Mouse (Mus musculus) retina, postnatal 1 day (tissue): ENCODE results near the gene Mymx.

ENCODE experiments used
- DNase-seq: peaks from one replicate; pipeline ENCODE4 v3.0.0-alpha.2; 2012

Mymx gene

DNA sequence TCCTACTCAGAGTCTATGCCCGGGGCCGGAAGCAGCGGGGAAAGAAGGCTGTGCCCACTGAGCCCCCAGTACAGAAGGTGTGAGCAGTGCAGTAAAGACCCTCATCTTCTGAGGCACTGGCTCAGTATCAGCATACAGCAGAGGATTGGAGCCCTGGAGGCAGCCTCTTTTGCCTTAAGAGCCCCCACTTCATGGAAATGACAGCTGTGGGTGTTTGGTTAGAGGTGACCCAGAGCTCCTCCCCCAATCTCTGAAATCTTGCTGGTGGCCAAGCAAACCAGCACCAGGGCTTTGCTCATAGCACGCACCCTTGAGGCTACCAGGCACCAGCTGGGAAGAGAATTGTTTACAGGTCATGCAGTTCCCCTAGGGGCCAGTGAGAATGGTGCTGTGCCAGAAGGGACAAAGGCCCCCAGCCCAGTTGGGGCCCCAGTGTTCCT, 34.7 kb downstream of the Mymx start:
- DNase-seq: no peak

DNA sequence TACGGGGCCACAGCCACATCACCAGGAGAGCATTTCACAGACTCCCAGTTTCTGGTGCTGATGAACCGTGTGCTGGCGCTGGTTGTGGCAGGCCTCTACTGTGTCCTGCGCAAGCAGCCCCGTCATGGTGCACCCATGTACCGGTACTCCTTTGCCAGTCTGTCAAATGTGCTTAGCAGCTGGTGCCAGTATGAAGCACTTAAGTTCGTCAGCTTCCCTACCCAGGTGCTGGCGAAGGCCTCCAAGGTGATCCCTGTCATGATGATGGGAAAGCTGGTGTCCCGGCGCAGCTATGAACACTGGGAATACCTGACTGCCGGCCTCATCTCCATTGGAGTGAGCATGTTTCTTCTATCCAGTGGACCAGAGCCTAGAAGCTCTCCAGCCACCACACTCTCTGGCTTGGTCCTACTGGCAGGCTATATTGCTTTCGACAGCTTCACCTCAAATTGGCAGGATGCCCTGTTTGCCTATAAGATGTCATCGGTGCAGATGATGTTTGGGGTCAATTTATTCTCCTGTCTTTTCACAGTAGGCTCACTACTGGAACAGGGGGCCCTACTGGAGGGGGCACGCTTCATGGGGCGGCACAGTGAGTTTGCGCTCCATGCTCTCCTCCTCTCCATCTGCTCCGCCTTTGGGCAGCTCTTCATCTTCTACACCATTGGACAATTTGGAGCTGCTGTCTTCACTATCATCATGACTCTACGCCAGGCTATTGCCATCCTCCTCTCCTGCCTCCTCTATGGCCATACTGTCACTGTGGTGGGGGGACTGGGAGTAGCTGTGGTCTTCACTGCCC, 35.3 kb downstream of the Mymx start:
- DNase-seq: no peak

DNA sequence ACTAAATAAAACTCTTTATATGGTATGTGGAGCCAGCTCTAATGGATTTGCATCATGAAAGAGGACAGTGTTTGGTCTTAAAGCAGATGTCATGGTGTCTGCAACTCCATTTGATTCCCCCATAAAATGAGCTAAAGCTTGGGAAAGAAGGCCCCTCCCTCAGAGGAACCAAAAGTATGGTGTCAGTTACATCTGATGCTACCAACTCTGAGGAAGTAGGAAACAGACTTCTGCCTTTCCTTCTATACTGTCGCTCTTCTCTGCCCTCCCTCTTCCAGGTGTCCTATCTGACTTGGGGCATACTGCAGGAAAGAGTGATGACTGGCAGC, 35.9 kb downstream of the Mymx start:
- no peak for DNase-seq

DNA sequence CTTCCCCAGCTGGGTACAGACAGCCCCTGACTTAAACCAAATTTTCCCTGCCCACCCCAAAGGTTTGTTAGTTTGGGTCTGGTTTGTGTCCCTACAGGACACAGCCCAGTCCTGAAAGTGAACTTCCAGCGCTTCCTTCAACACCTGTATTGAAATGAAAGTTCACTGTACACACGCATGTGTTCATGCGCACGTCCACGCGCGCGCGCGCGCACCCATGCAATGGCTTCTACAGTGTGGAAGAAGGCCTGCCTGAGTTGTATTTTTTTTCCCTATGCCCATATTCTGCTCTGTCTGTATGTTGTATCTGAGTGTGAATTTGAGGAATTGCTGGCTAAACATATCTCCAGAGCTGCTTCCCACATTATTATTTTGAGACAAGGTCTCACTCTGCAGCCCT, 36.8 kb downstream of the Mymx start:
- no peak for DNase-seq

DNA sequence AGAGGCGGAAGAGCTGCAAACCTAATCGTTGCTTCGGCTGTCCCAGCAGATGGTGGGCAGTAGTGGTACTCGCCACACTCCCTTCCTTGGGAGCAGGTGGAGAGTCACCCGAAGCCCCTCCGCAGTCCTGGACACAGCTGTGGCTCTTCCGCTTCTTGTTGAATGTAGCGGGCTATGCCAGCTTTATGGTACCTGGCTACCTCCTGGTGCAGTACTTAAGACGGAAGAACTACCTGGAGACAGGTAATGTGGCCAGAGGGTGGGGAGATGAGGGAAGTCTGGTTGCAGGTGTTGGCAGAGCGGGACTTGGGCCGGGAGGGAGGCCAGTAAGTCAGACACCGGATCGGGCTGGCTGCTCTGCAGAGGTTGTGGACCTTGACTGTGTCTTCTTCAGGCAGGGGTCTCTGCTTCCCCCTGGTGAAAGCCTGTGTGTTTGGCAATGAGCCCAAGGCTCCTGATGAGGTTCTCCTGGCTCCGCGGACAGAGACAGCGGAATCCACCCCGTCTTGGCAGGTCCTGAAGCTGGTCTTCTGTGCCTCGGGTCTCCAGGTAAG, 37.3 kb downstream of the Mymx start:
- DNase-seq: peak; percentile 38

DNA sequence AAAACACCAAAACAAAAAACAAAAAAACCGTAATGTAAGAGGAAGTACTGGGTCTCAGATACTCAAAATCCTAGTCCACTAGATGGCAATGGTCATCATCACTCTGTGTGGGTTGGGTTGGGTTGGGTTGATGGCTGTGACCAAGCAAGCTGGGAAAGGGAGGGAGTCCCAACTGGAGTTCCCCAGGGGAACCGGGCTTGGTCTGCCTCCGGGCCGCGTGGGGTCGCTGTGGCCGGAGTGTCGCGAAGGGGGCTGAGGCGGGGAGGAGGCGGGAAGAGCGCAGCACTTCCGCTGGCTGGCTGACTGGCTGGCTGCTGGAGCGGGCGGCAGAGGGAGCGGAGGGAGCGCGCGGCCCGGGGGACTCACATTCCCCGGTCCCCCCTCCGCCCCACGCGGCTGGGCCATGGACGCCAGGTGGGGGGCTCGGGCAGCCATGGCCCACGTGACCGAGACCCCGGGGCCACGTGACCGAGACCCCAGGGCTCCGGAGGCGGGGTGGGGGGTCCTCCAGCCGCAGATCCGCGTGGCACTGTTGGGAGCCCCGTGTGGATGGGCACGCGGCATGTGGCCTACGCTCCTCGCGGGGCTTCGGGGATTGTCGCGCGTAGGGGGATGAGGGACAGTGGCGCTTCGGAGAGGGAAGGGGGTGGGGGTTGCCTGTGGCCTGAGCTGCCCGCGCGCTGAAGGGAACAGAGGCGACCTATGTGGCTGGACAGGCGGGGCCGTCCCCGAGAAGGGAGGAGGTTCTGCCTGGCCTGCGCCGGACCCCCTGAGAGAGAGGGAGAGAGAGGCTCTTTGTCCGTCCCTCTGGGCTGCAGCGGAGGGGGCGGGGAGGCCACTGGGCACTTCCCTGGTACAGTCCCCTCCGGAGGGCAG, 38.0 kb downstream of the Mymx start, which contains the start of gene Slc35b2:
Slc35b2 (plus strand) TSS at position 220 of the 876 bp plus-strand sequence.
- DNase-seq: peak; percentile 97

DNA sequence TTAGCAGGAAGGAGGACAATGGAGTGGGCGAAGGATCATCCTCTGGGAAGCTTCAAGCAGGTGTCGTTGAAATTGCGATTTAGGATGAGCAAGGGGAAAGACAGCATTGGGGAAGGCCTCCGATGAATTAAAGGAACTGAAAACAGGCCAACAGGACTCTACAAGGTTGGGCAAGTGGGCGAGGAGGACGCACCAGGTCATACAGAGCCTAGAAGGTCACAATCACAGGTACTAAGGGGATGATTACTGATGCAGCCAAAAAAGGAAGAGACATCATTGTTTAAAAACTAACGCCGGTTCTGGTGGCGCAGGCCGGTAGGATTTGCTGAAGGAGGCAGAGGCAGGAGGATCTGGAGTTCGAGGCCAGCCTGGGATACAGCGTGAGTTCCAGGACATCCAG, 38.7 kb downstream of the Mymx start:
- DNase-seq: no peak

DNA sequence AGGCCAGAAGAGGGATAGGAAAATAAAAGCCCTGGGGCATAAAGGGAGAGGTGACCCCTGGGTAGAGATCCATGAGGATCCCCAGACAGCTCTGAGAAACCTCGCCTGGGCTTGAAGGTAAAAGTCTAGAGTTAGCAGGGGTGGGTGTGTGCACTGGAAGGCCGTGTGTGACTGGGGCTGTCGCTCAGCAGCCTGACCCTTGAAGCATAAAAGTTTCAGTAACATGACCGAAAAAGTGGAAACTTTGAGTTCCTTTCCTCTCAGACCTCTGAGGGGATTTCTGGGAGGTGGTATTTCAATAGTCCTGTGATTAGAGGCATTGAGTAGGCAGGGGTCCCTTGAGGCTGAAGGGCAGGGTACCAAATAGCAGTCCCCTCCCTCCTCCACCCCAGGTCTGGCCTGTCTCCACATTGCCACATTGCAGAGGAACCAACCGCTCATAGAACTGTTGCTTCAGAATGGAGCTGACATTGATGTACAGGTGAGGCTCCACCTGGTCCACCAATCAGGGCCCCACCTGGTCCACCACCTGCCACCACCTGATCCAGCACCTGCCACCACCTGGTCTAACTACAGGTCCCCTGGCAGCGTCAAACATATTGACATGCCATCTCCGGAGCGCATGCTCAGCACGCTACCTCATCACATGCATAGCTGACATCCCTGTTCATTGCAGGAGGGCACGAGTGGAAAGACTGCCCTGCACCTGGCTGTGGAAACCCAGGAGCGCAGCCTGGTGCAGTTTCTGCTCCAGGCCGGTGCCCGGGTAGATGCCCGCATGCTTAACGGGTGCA, 42.0 kb downstream of the Mymx start:
- DNase-seq: no peak

DNA sequence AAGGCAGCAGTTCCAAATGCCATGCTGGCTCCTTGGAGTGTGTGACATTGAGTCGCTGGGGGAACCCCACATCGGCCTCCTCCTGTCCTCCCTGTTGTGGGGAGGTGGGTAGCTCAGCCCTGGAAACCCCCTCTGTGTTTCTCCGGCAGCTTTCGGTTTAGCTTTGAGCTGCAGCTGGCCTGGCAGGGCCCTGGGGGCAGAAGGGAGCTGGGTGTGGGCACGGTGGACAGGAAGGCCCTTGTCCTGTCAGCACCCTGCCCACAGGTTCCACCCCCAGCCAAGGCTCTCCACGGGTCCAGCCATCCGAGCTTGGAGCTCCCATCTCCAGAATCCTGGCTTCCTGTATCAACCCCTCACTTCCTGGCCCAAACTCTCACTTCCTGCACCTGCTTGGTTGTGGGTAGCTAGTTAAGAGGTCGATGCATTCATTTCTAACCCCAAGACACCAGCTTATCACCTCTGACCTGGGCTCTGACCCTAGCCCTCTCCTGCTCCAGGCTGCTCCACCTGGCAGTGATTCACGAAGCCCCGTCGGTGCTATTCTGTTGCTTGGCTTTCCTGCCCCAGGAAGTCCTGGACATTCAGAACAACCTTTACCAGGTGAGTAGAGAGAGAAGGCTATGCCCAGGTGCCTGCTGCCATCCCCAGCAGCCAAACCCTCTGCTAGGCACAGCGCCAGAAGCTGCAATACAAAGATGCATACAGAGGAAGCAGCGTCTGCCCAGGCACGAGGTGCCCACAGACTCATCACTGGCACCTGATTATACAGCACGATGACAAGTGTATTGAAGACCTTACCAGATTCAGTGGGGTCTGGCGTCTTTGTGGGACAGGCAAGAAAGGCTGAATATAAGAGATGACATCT, 43.7 kb downstream of the Mymx start:
- DNase-seq: no peak

DNA sequence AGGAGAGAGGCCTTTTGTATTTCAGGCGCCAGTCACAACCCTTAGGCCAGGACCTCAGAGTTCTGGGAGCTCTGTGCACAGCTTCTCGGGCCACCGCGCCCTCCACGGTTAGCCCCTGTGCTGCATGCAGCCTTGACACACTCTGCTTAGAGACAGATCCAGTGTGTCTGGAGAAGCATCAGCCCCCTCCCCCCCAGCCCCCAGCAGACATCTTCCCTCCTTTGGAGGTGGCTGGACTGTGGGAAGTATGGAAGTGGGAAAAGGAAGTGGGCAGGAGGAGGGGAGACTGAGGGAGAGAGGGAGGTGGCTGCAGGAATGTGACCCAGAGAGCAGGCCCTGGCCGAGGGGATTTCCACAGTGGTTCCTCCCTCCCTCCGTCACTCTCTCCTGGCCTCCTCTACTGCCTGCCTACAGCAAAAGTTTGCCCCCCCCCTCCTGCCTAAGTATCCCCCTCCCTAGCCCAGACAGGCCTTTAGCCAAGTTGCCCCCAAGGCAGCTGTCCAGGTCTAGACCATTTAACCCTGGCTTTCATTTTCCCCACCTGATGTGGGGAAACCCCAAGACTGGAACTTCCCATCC, 44.6 kb downstream of the Mymx start:
- DNase-seq: no peak

DNA sequence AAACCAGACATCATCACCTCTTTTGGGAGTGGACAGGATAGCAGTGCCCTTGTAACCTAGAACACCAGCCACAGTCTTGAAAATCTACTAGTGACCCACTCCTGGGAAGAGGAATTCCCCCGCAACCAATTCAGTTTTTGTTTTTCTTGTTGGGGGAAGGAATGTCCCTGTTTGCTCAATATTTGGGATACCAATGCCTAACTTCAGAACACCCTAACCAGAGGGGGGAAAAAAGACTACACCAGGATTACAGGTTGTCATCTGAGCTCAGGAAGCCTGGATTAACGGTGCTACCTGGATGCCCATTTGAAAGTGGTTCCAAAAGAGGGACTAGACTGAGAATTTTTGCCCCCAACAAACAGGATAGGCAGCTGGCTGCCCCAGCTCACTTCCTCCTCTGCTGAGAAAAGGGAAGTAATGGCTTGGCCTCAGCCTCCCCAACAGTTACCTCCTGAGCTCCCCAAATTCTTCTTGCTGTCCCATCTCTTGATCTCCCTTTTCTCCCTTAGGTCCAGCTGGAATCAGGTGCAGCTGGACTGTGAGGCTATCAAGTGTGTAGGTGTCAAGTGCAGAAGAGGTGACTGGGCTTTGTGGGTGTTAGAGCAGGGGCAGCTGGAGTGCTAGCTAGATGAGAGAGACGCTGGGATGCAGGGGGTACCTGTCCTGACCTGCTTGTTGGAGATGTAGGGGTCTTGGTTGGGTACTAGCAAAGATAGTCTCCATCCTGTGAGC, 45.2 kb downstream of the Mymx start:
- DNase-seq: no peak

DNA sequence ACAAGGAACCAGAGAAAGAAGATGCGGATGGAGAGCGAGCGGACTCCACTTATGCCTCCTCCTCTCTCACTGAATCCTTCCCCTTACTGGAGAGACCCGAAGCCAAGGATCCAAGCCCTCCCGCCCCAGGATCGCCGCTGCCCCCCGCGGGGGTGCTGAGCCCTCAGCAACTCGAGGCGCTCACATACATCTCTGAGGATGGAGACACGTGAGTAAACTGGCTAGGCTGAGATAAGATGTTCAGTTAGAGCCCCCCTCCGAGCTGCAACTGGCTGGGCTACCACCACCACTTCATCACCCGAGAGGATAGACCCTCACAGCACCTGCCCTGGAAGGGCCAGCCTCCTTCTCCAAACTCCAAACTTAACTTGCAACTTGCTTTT, 45.8 kb downstream of the Mymx start:
- DNase-seq: no peak

DNA sequence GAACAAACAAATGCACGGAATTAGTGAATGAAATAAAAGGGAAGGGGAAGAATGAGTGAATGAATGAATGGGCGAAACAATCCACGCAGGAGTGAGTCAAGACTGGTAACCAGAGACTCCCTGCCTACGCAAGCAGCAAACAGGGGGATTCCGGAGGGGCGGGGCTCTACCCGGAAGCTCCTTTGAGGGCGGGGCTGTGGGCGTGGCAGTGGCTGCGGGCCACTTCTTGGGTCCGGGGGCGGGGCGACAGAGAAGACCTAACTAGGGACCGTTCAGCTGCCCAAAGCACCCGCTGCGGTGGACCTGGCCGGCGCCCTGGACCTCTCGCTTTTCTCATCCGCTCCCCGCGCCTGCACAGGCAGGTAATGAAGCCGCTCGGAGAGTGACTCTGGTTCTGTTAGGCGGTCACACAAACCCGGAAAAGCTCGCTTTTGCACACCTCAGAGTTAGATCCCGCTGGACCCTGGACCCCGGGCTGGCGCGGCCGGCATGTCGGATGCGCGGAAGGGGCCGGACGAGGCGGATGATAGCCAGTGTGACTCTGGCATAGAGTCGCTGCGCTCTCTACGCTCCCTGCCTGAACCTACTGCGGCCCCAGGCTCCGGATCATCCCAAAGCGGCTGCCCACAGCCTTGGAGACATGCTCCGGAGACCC, 46.3 kb downstream of the Mymx start, which contains the start of gene Nfkbie:
Nfkbie (plus strand) TSS at position 252 of the 655 bp plus-strand sequence.
- DNase-seq: peak; percentile 95

DNA sequence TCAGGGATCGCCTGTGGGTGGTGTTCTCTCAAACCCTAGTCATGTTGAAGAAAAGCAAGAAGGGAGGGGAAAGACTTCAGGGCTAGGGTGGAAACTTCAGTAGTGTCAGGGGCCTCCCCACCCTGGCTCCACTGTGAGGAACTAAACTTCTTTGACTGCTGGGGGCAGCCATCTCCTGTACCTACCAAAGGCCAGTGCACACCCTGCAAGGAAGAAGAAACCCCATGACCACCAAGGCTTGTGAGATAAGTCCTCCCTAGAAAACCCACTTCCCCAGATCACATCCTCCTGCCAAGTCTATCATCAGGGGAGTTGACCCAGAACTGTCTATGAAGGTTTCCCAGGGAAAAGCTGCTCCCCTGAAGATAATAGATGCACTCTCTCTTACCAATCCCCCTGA, 47.5 kb downstream of the Mymx start:
- DNase-seq: no peak

DNA sequence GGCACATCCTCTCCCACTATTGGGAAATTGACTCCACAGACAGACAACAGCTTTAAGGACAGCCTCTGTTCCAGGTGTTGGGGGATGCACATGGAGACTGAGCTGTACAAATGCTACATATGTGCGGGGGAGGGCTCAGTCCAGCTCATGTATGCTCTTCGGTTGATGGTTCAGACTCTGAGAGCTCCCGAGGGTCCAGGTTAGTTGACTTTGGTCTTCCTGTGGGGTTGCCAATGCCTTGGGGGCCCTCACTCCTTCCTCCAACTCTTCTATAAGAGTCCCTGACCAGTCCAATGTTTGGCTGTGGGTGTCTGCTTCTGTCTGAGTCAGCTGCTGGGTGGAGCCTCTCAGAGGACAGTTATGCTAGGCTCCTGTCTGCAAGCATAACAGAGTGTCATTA, 48.8 kb downstream of the Mymx start:
- no peak for DNase-seq

DNA sequence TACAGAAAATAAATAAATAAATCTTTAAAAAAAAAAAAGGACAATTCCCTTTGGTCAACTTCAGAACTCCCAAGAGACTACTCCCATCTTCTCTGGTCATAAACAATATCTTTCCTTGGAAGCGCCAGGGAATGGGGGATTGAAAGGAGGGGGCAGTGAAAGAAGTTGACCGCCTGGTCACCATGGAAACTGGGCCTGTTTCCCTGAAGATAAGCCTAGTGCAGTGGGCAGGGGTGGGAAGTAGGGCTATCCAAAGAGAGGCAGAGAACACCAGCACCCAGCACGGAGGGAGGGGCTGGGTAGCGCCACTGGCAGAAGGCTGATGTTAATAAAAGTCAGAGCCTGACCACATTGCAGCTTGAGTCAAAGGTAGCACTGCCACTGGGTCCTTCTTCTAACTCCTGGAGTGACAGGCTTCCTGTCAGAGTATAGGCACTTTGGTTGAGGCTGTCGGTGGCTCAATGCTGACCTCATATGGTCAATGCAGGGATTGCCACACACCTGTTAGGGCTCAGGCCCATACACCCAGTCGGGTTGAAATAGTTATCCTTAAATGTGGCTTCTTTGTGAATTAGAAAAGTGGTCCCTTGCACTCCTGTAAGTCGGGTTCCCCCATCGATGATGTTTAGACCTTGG, 50.0 kb downstream of the Mymx start:
- DNase-seq: peak; percentile 82

DNA sequence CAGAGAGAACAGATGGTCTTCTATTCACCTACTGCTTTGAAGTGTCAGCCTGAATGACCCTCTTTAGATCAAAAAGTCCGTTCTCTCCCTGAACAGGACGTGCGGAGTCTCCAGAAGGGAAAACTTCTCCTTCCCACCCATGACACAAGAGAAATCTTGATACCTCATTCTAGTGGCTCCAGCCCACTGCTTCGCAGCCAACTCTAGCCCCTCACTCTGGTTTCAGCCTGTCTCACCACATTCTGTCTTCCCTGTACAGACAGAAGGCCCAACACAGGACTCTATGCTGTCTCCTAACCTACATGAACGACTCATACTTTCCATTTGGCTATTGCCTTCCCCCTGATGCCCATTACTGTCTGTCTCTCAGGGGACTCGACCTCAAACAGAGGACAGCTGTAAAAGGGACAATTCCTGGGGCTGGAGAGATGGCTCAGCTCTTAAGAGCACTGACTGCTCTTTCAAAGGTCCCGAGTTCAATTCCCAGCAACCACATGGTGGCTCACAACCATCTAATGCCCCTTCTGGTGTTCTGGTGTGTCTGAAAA, 50.6 kb downstream of the Mymx start:
- no peak for DNase-seq
